Mouse (Mus musculus): Measurements from ENCODE around the gene Tubb2b.

- TF ChIP-seq CTCF (IDR thresholded peaks at IDR 0.05; ENCODE audit: low read depth, low read length): peak; percentile 34
- no peak for TF ChIP-seq TAL1 (conservative IDR thresholded peaks at IDR 0.05; ENCODE audit: low read depth, low read length)
- TF ChIP-seq GATA1 (IDR thresholded peaks at IDR 0.05; ENCODE audit: borderline replicate concordance, low read length): no peak
These were observed 24.6 kb upstream of the Tubb2b start for GRCm38 (mm10) chr13:34154931-34155272.

Data from G1E (cell line).